ENCODE assay signal across 8 mouse cellular contexts in the genomic region with DNA sequence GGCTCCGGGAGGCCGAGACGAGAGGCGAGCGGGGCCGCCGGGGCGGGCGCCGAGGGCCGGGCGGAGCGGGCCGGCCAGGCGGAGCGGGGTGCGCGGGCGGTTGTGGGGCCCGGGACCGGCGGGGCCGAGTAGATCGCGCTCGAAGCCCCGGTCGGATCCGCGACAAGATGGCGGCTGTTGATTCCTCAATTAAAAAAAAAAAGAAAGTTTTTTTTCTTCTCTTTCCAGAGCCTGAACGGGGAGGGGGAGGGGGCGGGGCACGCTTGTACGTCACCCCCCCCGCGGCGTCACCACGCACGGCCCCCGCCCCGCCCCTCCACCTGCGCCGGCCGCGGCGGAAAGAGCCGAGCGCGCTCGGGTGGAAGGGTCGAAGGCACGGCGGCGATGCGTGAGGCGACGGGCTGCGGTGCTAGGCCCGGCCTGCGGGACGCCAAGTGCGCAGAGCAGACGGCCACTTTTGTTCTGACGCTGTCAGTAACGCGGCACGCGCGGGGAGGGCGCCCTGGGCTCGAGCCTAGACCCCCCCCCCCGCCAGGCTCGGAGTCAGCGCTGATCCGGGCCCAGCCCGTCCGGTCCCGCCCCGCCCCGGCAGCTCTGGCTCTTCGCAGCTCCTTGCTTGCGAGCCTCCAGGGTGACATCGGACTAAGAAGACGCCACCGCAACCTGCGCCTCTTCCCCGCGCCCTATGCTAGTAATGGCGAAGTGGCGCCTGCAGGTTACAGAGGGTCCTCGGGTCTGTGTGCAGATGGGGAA. TPM values are rescaled to one million over a fixed set of nuclear protein-coding genes. Genes with fewer than 3 reads are reported as not detected.
A peak's percentile ranks its signal among the peaks of the same experiment; 100 is the strongest.
DNase-seq lines count a peak whose midpoint lies in the region; ATAC-seq and TF ChIP-seq lines count a peak whose summit lies in the region.

A gene (minus strand): TSS at position 199 of the 753 bp plus-strand sequence.

- H3K27ac ChIP-seq in bone marrow, adult 2 months (ENCODE audit: control insufficient read depth, insufficient read depth, low read depth, low read length, poor library complexity) = peak within 1 kb of the TSS; percentile 97
- H3K27ac ChIP-seq in embryonic facial prominence, embryonic 15.5 days (replicated peaks) = peak within 1 kb of the TSS; percentile 99
- H3K27ac ChIP-seq in heart, embryonic 10.5 days = peak within 1 kb of the TSS; percentile 97
- H3K27ac ChIP-seq in kidney, embryonic 15.5 days = peak within 1 kb of the TSS; percentile 98

- peak; percentile 92 for ATAC-seq in embryonic facial prominence, embryonic 15.5 days (ENCODE audit: insufficient number of reproducible peaks, low FRiP score, low TSS enrichment, low read depth)
- ATAC-seq in kidney, embryonic 15.5 days (replicated peaks; ENCODE audit: low FRiP score) = peak; percentile 92
- peak; percentile 62 for ATAC-seq in monocyte, adult 5-6 weeks (replicated peaks; ENCODE audit: insufficient number of reproducible peaks, low FRiP score, low TSS enrichment, poor library complexity, severe bottlenecking)

- H3K27me3 ChIP-seq in embryonic facial prominence, embryonic 15.5 days = peaks cover 3% of the 10 kb centered on the region; the same call in 1 of the 2 replicates
- H3K27me3 ChIP-seq in heart, embryonic 10.5 days (ENCODE audit: insufficient read depth, poor library complexity, severe bottlenecking) = peaks cover 17% of the 10 kb centered on the region
- H3K27me3 ChIP-seq in kidney, embryonic 15.5 days = peaks cover 13% of the 10 kb centered on the region; the same call in 1 of the 2 replicates

- H3K4me2 ChIP-seq in embryonic facial prominence, embryonic 15.5 days (replicated peaks) = peak within 1 kb of the TSS; percentile 92
- peak within 1 kb of the TSS; percentile 95 for H3K4me2 ChIP-seq in kidney, embryonic 15.5 days

- no peaks in the 10 kb centered on the region for H3K9me3 ChIP-seq in embryonic facial prominence, embryonic 15.5 days (replicated peaks)
- no peaks in the 10 kb centered on the region for H3K9me3 ChIP-seq in heart, embryonic 10.5 days
- H3K9me3 ChIP-seq in kidney, embryonic 15.5 days (replicated peaks) = no peaks in the 10 kb centered on the region

- peak; percentile 44; the same call in 1 of the 2 replicates for TF ChIP-seq POLR2A in bone marrow, adult 2 months (IDR thresholded peaks at IDR 0.05; ENCODE audit: borderline replicate concordance, control insufficient read depth, low read depth, low read length)

- TF ChIP-seq CTCF in bone marrow, adult 2 months (IDR thresholded peaks at IDR 0.05; ENCODE audit: control insufficient read depth, insufficient read depth, low read length) = no peak

- peak within 1 kb of the TSS; percentile 97 for H3K9ac ChIP-seq in embryonic facial prominence, embryonic 15.5 days
- peak within 1 kb of the TSS; percentile 97 for H3K9ac ChIP-seq in kidney, embryonic 15.5 days

- 2% methylated on average over 90 of the region's 92 CpGs for WGBS in bone marrow, adult 2 months
- WGBS in embryonic facial prominence, embryonic 15.5 days = 3% methylated on average over 88 of the region's 92 CpGs
- WGBS in heart, embryonic 10.5 days = 2% methylated on average over 82 of the region's 92 CpGs
- WGBS in kidney, embryonic 15.5 days = under 1% methylated on average over 73 of the region's 92 CpGs

- DNase-seq in 416B (ENCODE audit: low read depth) (peak; percentile 88), liver (peak; percentile 94)
- peak; percentile 92 for DNase-seq in heart, embryonic 10.5 days (ENCODE audit: low spot score)
- DNase-seq in spleen, postnatal 4 days (ENCODE audit: low spot score in 2 of 2) = peak; percentile 90 to 97

- peak within 1 kb of the TSS; percentile 94 for H3K4me3 ChIP-seq in bone marrow, adult 2 months (replicated peaks; ENCODE audit: control insufficient read depth, low read depth, low read length)
- peak within 1 kb of the TSS; percentile 88 for H3K4me3 ChIP-seq in embryonic facial prominence, embryonic 15.5 days (replicated peaks)
- peak within 1 kb of the TSS; percentile 95 for H3K4me3 ChIP-seq in heart, embryonic 10.5 days
- peak within 1 kb of the TSS; percentile 98 for H3K4me3 ChIP-seq in kidney, embryonic 15.5 days (replicated peaks)

- H3K4me1 ChIP-seq in bone marrow, adult 2 months (ENCODE audit: control insufficient read depth, insufficient read depth, low read length) = peaks cover 4% of the 10 kb centered on the region
- H3K4me1 ChIP-seq in embryonic facial prominence, embryonic 15.5 days = peaks cover 17% of the 10 kb centered on the region
- peaks cover 17% of the 10 kb centered on the region; the same call in 1 of the 2 replicates for H3K4me1 ChIP-seq in heart, embryonic 10.5 days
- H3K4me1 ChIP-seq in kidney, embryonic 15.5 days = peaks cover 17% of the 10 kb centered on the region

- 0 out of 2 replicates have a peak, but pooled peaks cover under 1% of the 10 kb centered on the region for H3K36me3 ChIP-seq in embryonic facial prominence, embryonic 15.5 days
- H3K36me3 ChIP-seq in heart, embryonic 10.5 days = no peaks in the 10 kb centered on the region; the same call in 1 of the 2 replicates
- no peaks in the 10 kb centered on the region for H3K36me3 ChIP-seq in kidney, embryonic 15.5 days

RNA-seq across cellular contexts. Expression of the gene that starts here (rescaled TPM):
- polyA plus RNA-seq in bone marrow, adult 2 months (2011; ENCODE audit: insufficient read depth, insufficient read length, low replicate concordance, missing spikeins) = 25.9 and 42.5 TPM in 2 replicates
- polyA plus RNA-seq in embryonic facial prominence, embryonic 15.5 days (2015; fragmentation: Nextera tagmentation; extraction: Ambion mirVana) = 36.1 TPM in 2 replicates
- polyA plus RNA-seq in heart, embryonic 10.5 days (2016; fragmentation: Nextera tagmentation; extraction: Ambion mirVana) = 19.9 and 26.9 TPM in 2 replicates
- polyA plus RNA-seq in kidney, embryonic 15.5 days (2015; fragmentation: Nextera tagmentation; extraction: Ambion mirVana) = 34.1 and 35.1 TPM in 2 replicates
- 40.6 to 106 TPM (median 47.4 TPM) in 3 replicates for total RNA-seq in monocyte, adult 5-6 weeks (2017)

Comparison
In these comparisons a context has a peak if more than half of its experiments do, and no peak if none do; other contexts are left out.
1. Peak in every context shown above with its lines: DNase-seq, ATAC-seq, H3K4me3 ChIP-seq and H3K27ac ChIP-seq.